Mouse (Mus musculus): ENCODE measurements around the gene Trim8. TPM values are rescaled to one million over a fixed set of nuclear protein-coding genes. Genes with fewer than 3 reads are reported as not detected.

The Trim8 gene
- total RNA-seq, 1 experiment from 2014 or later: 50.9 TPM

DNA sequence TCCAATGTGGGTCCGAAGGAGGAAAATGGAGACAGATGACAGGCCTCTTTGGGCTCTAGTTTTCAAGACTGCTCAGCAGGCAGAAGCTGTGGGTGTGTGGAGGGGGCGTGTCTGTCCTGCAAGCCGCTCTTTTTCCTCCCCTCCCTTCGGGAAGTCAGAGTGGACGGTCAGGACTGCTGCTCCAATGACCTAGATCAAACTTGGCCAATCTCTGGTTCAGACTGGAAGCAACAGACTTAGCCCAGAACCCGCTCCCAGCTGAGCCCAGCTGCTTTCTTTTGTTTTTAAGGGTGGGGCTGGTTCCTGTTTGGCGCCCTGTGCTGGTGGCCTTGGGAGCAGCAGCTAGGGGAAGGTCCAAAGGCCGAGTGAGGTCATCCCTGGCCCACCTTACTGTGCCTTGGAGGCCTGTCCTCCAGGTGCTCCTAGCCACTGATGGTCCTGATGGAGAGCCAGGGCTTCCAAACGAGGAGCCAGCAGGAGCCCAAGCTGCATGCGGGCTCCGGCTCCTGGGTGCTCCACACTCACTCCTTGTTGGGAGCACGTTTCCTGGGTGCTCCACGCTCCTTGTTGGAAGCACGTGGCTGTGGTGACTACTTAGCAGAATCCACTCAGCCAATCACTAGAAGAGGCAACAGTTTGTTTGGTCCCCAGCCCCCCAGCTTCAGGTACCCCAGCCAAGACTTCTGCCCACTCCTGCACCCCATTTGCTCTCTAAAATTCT is 23.3 kb downstream of the Trim8 start:
- no peak for DNase-seq

DNA sequence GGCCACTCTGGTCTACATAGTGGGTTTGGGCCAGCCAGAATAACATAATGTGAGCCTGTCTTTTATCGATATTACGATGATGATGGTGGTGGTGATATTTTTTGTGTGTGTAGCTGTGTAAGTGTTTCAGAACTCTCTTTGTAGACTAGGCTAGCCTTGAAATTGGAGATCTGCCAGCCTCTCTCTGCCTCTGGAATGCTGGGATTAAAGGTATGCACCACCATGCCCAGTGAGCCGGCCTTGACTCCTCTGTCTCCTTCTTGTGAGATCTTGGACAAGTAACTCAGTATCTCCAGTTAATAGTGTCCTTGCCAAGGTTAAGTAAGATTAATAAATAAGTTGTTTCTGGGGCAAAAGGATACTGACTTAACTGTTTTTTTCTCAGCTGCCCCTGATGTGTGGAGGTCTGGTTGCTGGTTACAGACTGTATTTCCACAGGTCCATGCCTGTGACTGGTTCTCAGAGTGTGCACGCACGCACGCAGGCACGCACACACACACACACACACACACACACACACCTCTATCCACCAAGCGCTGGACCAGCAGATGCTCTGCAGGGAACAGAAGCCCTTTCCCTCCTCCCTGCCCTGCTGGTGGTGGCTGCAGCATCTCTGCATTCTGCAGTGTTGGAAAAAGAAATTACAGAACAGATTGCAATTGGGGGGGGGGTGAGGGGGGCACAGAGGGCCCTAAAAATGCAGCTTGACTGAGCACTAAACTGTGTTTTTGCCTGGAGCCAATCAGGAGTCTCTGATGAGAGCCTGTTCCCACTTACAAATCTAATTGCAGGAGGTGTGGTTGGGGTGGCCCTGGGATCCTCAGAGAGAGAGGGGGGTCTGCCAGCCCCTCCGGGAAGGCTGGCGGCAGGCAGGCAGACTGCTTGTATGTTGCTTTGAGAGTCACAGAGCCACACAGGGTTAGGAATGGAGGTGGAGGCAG is 24.5 kb downstream of the Trim8 start:
- no peak for DNase-seq

DNA sequence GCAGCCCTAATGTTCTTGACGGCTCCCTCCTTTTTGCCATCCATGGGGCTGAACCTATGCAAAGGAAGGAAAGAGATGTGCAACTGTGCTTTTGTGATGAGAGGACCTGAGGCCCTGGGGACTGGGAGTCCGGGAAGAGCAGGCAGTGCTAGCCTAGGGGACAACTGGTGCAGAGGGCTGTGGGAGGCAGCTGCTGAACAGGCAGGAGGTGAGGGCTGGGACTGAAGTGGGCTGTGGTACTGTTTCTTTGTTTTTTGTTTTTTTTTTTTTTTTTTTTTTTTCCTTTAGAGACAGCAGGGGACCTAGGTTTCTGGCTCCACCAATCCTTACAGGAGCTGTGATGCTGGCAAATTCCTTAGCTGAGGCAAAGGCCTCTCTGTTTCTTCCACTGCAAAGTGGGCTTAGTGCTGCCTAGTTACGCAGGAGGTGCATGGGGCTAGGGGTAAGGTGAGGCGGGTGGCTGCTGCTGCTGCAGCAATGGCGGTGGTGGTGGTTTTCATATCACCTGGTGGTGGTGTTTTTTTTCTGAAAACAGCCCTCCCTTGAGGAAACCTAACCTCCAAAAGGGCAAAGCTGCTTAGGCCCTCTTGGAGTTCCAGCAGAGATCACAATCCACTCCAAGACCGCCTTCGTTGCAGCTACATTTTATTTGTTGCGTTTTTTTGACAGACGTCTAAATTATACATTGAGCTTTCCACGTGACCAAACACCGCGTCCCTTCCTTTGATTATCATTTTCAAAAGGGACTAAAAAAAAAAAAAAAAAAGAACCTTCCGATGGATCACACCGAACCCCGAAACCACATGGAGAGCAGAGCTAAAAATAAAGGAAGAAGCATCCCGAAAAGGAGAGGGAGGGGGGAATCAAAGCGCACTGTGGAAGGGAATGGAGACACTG is 26.4 kb downstream of the Trim8 start:
- no peak for DNase-seq

DNA sequence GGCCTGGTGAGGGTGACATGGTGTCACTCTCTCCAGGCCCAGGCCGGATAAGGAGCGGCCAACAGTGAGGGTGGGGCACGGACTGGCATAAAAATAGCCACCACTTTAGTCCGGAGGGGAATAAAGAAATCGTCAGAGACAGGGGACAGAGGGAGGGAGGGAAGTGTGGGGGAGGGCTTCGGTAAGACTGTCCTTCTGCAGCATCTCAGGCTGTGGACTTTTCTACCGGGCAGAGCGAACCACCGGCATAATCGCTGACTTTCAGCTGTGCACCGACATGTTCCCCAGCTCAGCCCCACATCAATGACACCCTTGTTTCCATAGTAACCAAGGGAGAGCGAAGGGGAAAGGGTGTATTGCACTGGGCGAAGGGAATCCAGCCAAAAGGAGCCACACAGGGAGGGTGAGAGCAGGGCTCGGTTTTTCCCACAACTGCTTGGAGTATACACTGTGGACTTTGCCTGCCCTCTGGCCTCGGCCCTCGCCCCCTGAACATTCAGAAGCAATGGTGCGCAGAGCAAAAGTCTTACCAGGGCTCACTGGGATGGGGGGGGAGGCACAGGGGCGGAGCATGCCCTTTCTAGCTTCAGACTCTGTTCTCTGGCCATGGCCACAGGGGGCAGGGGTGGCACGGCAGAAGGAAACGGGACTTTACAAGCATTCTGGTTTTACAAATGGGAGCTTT is 27.2 kb downstream of the Trim8 start:
- DNase-seq: peak; percentile 67

DNA sequence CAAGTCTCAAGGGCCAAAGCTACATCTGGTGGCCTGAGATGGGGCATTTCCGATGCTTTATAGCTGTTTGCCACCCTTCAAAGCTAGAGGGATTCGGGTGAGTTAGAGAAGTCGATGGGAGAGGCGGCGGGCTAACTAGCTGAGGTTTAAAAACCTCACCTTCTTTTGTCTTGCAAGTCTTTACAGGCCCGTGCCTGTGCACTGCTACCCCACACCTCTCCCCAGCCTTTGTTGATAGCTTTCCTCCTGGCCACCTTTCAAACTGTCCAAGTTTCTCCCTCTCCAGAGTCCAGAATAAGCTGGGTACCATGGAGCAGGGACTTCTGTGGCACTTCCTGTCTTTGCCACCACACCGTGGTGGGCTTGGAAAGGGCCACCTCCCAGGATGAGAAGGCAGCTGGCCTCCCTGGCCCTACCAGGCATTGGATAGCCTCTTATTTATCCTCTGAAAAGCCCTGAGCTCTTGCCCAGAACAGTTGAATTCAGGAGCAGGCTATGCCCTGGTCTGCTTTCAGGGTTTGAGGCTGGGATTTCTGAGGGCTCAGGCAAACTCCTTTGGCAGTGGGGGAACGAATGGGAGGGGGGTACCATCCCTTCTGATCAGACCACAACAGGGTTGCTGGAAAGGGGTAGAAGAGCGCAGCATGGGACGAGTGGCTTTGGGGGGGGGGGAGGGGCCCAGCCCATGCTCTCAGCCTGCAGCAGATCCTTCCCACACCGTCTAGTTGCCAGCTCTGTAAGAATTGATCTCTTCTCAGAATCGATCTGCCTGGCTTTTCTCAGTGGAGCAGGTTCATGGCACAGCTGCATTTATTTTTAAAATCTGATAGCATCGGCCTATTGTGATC is 28.3 kb downstream of the Trim8 start:
- DNase-seq: no peak

DNA sequence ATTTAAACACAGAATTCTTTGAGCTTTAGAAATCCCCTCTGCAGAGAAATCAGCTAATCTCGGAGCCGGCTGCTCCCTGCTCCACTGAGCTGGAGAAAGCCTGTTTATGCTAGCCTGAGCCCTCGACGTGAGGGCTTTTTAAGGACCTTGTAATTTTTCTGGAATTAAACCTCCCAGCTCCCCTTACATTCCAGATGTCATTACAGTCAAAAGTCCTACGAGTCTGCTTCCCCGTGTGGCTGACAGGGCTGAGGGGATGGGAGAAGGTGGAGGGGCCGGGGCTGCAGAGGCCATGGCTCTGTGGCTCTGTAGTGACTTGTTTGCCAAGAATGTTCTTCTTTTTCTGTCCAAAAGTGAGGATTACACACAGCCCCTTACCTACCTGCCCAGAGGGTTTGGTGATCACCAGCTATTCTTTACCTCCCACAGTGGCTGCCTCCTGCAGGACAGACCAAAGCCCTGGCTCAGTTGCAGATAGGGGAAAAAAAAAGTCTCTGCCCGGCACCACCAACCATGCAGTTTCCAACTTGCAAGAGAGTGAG is 29.0 kb downstream of the Trim8 start:
- no peak for DNase-seq

DNA sequence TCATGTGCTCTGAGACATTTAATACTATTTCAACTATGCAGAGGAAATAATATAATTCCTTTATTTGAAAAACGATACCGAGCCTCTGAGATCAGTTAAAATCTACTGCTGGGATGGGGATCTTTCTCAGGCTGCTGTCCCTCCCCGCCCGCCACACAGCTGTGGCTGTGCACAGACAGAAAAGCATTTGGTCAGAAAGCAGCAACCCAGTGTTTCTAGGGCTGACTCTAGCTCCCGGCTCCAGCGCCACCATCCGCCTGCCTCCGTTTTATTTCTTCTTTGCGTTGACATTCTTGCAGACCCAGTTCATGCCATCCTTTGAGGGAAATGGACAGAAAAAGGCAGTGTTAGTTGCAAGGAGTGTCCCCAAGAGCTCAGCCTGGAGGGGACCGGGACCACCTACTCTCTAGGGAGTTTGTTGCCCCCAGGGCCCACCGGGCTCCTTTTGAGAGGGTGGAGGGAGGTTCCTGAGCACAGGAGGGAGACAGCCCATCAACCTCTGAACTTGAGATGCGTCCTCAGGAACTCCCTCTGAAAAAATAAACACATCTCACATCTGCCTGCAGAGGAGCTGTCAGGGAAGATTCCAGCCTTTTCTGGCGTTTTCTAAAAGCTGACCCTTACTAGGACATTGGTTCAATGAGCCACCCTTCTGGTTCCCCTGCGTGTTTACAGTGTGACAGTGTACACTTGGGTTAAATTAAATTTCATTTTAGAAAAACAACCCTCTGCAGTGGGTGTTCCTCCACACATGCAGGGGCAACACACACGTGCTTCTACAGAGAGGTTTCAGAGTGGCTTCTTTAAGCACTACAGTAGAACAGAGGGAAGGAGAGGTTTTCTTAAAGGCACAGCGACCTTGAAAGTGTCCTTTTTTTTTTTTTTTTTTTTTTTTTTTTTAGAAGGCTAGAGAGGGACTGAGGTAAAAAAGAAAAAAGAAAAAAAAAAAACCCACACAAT is 29.8 kb downstream of the Trim8 start:
- no peak for DNase-seq

DNA sequence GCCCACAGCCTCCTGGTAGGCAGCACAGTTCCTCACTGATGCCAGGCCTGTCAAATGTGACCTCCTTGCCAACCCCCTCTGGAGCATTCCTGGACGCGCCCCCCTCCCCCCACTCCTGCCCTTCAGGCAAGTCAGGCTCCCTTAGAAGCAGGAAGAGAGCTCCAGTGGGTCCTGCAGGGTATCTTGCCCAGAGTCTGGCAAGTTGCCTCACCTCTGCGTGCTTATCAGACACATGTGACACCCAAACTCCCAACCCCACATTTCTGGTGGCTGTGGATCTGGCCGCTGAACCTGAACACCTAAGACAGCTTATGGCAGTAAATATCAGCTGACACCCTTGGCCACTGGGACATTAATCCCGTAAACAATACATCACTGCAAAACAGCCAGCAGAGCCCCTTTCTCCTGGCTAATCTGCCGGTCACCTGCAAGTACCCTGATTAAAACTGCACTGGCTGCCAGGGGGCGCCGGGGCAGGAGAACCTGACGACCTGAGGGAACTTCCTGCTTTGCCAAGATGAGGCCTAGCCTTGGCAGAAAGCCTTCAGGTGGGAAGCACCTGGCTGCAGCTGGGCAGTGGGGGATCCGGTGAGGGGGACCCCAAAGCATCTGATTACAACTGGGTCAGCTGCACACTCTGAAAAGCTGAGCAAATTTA is 30.7 kb downstream of the Trim8 start:
- no peak for DNase-seq

DNA sequence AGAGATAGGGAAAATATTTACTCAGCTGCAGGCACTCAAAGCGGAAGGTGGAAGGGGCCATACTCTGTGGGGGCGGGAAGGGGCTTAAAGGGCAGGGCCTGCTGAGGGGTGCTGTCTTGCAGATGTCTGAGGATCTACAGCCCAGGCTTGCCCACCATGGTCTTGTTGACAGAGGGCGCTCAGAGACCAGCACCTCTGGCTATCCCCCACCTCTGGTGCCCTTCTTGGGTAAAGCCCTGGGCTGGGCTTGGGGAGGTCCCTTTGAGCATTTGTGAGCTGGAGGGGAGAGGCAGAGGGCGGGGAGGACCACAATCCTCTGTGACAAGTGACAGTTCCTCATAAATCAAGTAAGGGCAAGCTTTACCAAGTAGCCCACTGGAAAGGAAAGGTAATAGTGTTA is 31.6 kb downstream of the Trim8 start:
- no peak for DNase-seq

DNA sequence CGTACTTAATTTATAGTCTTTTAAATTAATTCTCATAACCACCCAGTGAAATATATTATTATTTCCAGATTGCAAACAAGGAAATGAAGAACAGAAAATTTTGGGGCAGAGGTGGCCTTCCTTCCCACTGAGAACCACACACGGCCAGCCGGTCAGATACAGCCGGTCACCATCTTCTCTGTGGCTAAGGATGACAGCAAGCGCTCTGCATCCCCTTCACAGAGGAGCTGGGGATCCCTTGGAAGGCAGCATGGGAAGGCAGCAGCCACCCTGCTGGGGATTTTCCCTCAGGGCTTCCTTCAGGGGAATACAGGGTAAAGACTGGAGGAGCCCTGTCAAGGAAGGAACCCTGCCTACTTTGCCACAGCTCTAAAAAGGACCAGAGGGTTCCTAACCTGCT is 32.0 kb downstream of the Trim8 start:
- DNase-seq: no peak

DNA sequence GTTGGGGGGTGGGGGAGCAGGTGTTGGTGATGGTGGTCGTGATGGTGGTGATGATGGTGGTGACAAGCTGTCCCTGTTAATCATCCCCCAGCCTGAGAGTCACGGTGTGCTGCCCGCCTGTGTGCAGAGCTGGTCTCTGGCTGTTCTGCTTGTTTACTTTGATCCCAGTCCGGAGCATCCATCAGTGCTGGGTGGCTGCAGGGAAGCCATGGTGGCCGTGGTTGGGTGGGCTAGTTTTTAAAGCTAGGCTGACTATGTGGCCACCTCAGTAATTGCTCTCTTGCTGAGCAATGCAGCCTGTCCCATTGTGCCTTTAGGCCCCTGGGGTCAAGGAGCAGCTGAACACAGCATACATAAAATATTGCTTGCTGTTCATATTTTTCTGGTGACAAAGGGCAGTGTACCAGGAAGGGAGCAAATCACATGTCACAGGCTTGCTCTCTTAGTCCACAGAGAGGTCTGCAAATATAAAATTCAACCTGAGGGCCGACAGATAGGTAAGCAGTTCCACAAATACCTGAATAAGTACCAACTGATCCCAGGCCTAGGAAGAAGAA is 33.1 kb downstream of the Trim8 start:
- DNase-seq: no peak

DNA sequence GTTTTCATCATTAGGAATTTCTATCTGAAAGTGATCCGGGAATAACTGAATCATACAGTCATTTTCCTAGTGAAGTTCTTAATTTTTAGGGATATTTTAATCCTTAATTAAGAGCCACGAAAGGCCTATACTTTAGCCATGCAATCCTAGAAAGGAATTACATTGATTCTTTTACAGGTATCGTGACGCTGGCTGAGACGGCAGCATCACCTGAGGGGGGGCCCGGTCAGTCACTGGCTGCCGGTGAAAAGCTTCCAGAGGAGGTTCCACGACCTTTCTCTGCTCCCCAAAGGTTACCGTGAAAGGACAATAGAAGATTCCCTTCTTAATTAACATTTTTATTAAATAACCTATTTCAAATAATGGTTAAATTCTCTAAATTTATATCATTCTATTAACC is 35.9 kb downstream of the Trim8 start:
- no peak for DNase-seq

DNA sequence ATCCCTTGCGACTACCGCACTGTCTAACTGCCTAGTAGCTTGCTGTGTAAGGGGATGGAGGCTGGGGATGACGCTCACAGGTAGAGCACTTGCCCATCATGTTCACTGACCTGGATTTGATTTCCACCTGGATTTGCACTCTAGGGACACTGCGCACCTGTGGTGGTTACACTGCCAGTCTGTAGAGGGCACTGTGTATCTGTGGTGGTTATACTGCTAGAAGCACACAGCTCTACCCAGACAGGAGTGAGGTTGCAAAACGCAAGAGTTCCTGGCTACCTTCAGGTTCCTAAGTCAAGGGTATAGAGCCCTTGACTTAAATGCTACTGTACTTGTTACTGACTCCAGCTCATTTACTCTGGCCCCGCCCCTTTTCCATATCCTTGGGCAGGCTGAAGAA is 36.7 kb downstream of the Trim8 start:
- no peak for DNase-seq

DNA sequence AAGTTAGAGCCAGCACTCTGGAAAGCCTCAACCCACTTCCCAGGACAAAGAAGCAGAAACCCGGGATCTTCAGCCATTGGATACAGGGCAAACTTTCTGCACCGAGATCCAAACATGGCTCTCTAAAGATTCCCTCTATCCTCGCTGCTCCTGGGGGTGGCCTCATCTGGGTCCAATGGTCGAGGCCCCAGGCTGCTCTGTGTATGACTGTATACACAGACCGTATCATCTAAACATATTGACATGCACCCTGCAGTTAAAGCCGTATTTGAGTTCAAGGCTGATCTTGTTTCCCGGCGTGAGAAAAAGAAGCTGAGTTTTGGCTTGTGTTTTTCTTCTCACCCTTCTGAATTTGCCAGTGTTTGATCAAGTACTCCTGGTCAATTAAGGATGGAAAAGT is 41.2 kb downstream of the Trim8 start:
- DNase-seq: no peak

DNA sequence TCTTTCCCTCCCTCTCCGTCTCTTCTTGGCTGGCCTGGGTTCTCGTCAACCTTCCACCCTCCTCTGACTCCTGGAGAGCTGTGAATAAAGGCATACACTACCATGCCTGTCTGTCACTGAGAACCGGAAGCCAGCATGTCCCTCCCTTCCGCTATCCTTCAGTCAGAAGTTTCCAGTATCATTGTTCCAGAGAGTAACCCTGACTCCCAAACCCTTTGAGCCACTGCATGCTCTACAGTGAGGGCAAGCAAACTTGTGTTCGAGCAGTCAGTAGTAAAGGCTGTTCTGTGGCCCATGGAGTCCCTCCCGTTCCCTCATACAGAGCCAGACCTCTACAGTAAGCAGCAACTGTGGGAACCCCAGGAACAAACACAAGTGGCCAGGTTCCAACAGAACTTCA is 46.1 kb downstream of the Trim8 start:
- no peak for DNase-seq

DNA sequence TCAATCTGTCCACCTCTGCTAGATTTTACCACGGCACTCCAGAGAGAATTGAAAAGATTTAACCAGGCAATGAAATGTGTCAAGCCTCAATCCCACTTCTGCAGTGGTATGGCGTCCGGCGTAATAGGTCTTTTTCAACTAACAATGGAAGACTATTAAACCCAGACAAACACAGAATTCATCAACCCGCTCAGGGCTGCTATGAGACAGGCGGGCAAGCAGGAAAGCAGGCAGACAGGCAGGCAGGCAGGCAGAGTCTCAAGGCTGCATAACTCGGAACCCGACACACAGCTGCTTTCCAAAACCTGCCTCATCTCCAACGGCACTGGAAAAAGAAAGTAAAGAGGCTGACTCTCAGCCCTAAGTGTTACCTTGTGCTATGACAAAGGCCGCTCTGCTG is 46.6 kb downstream of the Trim8 start:
- DNase-seq: no peak

DNA sequence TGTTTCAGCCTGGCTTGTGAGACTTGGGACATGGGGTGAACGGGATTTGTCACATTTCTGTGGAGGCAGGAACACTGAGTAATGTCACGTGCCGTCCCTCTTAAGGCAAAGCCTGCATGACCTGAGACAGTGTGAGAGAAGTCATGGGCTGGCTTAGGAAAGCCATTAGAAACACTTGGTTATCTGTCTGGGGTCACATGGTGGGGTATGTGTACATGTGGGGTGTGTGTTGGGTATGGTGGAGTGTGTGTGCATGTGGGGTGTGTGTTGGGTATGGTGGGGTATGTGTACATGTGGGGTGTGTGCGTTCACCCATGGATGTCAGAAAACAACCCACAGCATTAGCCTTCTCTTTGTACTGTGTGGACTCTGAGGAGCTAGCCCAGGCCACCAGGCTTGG is 48.9 kb downstream of the Trim8 start:
- DNase-seq: no peak

DNA sequence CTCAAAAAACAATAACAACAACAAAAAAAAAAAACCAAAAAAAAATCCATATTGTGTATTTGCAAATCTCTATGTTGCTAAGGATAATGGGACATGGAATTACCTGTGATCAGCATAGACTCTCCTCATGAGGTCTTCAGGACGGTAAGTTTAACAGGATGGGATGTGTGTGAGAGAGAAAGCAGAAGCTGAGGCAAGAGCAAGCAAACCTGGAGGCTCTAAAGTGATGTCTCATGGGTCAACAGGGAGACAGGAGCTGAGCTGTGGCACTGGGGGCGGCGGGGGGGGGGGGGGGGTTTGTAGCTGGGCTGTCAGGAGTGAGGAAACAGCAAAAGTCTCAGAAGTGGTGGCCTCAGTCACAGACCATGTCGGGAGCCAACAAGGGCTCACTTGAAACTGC is 51.0 kb downstream of the Trim8 start:
- DNase-seq: no peak

DNA sequence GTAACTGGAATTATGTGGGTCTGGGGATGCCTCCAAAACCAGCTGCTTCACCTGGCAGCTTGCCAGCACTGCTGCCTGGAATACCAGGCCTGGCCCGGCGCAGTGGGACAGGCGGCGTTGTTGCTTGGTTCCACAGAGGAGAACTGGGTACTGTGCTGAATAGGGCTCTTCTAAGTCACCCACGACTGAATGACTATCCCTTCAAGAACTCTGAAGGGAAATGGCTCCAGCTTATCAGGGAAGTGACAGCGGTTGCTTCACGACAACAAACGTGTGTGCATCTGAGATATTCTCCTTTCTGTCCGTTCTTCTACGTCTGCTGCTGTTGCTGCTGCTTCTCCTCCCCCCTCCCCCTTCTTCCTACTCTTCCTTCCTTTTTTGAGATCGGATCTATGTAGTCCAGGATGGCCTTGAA is 52.0 kb downstream of the Trim8 start:
- DNase-seq: peak; percentile 57

Data from adrenal gland, postnatal 25 days (tissue).